Mouse (Mus musculus) neural tube, embryonic 15.5 days (tissue): ENCODE data around the gene Armc2. TPM values are rescaled to one million over a fixed set of nuclear protein-coding genes. Genes with fewer than 3 reads are reported as not detected.

Experiments
- ATAC-seq: fragments of 200-750 bp; cut with Nextera tagmentation; 2 replicates; pipeline ENCODE4 v1.8.0; 2017; ENCODE audit warnings: mild to moderate bottlenecking, moderate TSS enrichment, moderate library complexity; ENCODE audit not compliant: low FRiP score
- H3K27ac ChIP-seq: fragments of 300-500 bp; sonication (generic); replicated peaks from 2 replicates; pipeline ENCODE4 v1.5.1; 2015; ENCODE audit warnings: mild to moderate bottlenecking, inconsistent platforms
- H3K27me3 ChIP-seq: fragments of 300-500 bp; sonication (generic); replicated peaks from 2 replicates; pipeline ENCODE4 v1.6.1; 2015; ENCODE audit warnings: inconsistent platforms
- H3K36me3 ChIP-seq: fragments of 300-500 bp; sonication (generic); 2 replicates; pipeline ENCODE4 v1.6.1; 2015; ENCODE audit warnings: inconsistent platforms
- H3K4me1 ChIP-seq: fragments of 300-500 bp; sonication (generic); 2 replicates; pipeline ENCODE4 v1.6.1; 2015; ENCODE audit warnings: inconsistent platforms
- H3K4me2 ChIP-seq: fragments of 300-500 bp; sonication (generic); 2 replicates; pipeline ENCODE4 v1.6.1; 2015; ENCODE audit warnings: inconsistent platforms, mild to moderate bottlenecking, moderate library complexity
- H3K4me3 ChIP-seq: fragments of 300-500 bp; sonication (generic); replicated peaks from 2 replicates; pipeline ENCODE4 v1.5.1; 2015; ENCODE audit warnings: mild to moderate bottlenecking, inconsistent platforms
- H3K9ac ChIP-seq: fragments of 300-500 bp; sonication (generic); replicated peaks from 2 replicates; pipeline ENCODE4 v1.6.1; 2015; ENCODE audit warnings: mild to moderate bottlenecking, inconsistent platforms
- H3K9me3 ChIP-seq: fragments of 300-500 bp; sonication (generic); replicated peaks from 2 replicates; pipeline ENCODE4 v1.6.1; 2016; ENCODE audit warnings: inconsistent platforms
- WGBS: fragments of 180-500 bp; shearing (Covaris S2); methylation state at CpG from one replicate; pipeline ENCODE4 v1.1.7; 2015; ENCODE audit warnings: mixed read lengths; 5-methylcytosine and 5-hydroxymethylcytosine counted together
- polyA plus RNA-seq: library from polyadenylated mRNA; unstranded; fragments of >200 nt; fragmentation: Nextera tagmentation; extraction: Ambion mirVana; gene quantifications from 2 replicates; pipeline ENCODE4 v1.2.1, GENCODE M21; 2015

Armc2 gene
- 7.1 and 10.2 TPM in 2 replicates for polyA plus RNA-seq

GRCm38 (mm10) chr10:42018016-42018949 lies at the start of gene Armc2:
TSS of gene Armc2 (minus strand) at chr10:42018442.
- H3K4me1 ChIP-seq = peaks cover 2% of the 10 kb centered on the region; the same call in 1 of the 2 replicates
- H3K4me3 ChIP-seq = peak within 1 kb of the TSS; percentile 59
- peak within 1 kb of the TSS; percentile 75 for H3K4me2 ChIP-seq
- 0 out of 2 replicates have a peak, but pooled peaks cover 6% of the 10 kb centered on the region for H3K27me3 ChIP-seq
- peak within 1 kb of the TSS; percentile 56 for H3K9ac ChIP-seq
- no peaks in the 10 kb centered on the region for H3K36me3 ChIP-seq
- peak within 1 kb of the TSS; percentile 30 for H3K27ac ChIP-seq
- ATAC-seq = peak; percentile 99
- WGBS = 3% methylated on average over 57 of the region's 58 CpGs
- no peaks in the 10 kb centered on the region for H3K9me3 ChIP-seq

GRCm38 (mm10) chr10:42064446-42064845 lies 46.2 kb upstream of the Armc2 start:
- H3K36me3 ChIP-seq = no peaks in the 10 kb centered on the region
- ATAC-seq = no peak
- no peak overlapping the region for H3K9ac ChIP-seq
- H3K4me3 ChIP-seq = no peak overlapping the region
- no peak overlapping the region for H3K27ac ChIP-seq
- WGBS = 43% methylated on average over 5 of the region's 5 CpGs
- no peaks in the 10 kb centered on the region for H3K27me3 ChIP-seq
- H3K4me1 ChIP-seq = no peaks in the 10 kb centered on the region
- H3K4me2 ChIP-seq = no peak overlapping the region
- no peaks in the 10 kb centered on the region for H3K9me3 ChIP-seq

- no peak for ATAC-seq
- Histone ChIP-seq H3K27ac (no peak overlapping the region), H3K36me3 (no peaks in the 10 kb centered on the region), H3K9ac (no peak overlapping the region), H3K4me2 (no peak overlapping the region), H3K27me3 (no peaks in the 10 kb centered on the region), H3K4me3 (no peak overlapping the region), H3K9me3 (no peaks in the 10 kb centered on the region), H3K4me1 (peaks cover 7% of the 10 kb centered on the region; the same call in 1 of the 2 replicates)
- 98% methylated on average over 8 of the region's 8 CpGs for WGBS
Observed at GRCm38 (mm10) chr10:42059522-42059921, 41.3 kb upstream of the Armc2 start.

DNA sequence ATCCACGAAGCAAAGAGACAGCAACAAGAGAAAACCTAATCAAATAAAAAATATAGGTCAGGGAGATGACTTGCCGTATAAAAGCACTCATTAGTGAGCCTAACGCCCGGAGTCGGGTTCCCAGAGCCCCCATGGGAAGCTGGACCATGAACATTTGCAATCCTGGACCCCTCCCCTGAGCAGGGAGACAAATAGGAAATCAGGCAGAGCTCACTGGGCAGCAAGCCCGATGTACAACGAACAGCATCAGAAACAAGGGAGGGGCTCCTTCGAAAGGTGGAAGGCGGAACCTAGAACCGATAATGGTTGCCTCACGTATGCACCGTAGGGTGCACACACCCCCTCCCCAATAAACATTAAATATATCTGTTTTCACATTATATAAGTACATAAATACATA lies 39.5 kb upstream of the Armc2 start:
- H3K4me1 ChIP-seq = peaks cover 7% of the 10 kb centered on the region; the same call in 1 of the 2 replicates
- no peak overlapping the region for H3K4me3 ChIP-seq
- no peak for ATAC-seq
- no peaks in the 10 kb centered on the region for H3K27me3 ChIP-seq
- H3K9ac ChIP-seq = no peak overlapping the region
- no peaks in the 10 kb centered on the region for H3K36me3 ChIP-seq
- no peak overlapping the region for H3K27ac ChIP-seq
- peak overlapping the region; percentile 11; the same call in 1 of the 2 replicates for H3K4me2 ChIP-seq
- WGBS = 73% methylated on average over 12 of the region's 12 CpGs
- no peaks in the 10 kb centered on the region for H3K9me3 ChIP-seq

DNA sequence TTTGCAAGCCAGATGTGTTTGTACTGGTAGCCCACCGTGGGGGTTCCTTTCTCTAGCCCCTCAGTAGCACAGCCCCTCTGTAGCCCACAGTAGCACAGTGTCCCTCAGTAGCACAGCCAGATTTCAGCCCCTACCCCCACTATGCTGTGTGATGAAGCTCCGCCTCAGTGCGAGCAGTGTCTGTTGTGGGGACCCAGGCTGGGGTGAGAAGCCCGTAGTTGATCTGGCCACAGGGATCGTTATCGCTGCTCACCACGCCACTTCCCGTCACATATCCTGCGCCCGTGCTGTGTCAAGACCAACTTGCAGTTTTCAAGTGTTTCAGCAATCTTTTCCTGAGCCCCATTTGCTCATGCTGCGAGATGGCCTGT lies 39.0 kb upstream of the Armc2 start:
- Histone ChIP-seq H3K36me3 (no peaks in the 10 kb centered on the region), H3K9me3 (no peaks in the 10 kb centered on the region), H3K27me3 (no peaks in the 10 kb centered on the region), H3K4me2 (peak overlapping the region; percentile 11; the same call in 1 of the 2 replicates), H3K4me3 (no peak overlapping the region), H3K27ac (no peak overlapping the region), H3K9ac (no peak overlapping the region), H3K4me1 (peaks cover 7% of the 10 kb centered on the region; the same call in 1 of the 2 replicates)
- WGBS = 61% methylated on average over 11 of the region's 11 CpGs
- ATAC-seq = no peak

GRCm38 (mm10) chr10:42056486-42057230 lies 38.4 kb upstream of the Armc2 start:
- Histone ChIP-seq H3K9ac (no peak overlapping the region), H3K36me3 (no peaks in the 10 kb centered on the region), H3K4me1 (peaks cover 7% of the 10 kb centered on the region; the same call in 1 of the 2 replicates), H3K9me3 (no peaks in the 10 kb centered on the region), H3K4me2 (no peak overlapping the region), H3K27me3 (no peaks in the 10 kb centered on the region), H3K4me3 (no peak overlapping the region), H3K27ac (no peak overlapping the region)
- WGBS = 86% methylated on average over 18 of the region's 18 CpGs
- ATAC-seq = no peak

DNA sequence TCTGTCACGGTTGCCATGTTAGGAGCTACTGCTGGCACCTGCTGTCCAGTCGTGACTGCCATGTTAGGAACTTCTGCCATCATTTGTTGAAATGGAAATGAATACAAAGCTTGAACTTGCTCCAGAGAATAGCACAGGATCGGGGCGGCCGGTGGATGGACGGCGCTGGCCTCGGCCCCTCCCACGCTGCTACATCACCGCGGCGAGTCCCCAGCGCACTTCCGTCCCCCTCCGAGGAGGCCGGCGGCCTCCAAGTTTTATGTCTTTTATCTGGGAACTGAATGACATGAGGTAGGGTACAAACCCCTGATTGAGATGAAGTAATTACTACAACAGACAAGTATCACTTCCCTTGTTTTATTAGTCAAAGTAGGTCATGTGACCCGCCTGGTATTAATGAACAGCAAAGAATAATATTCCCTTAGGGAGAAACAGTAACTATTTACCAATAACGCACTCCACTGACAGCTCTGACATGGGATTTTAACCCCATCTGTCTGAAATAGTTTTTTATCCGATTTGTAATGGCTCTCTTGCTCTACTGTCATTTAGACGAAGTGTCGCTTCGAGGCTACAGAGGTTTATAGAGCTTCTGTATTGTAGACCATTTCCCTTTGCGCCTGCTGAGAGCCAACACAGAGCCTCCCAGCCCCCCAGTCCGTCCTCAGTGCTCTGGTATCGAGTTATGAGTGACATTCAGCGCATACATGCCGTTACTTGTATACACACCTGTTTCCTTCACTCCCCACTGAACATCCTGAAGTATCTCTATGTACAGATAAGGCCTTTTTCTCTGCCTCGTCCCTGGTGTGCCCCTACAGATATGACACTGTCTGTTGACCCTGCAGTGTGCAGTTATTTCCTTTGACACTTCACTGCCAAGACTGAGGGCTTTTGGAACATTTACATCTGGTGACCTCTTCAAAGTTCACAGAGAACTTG lies 37.3 kb upstream of the Armc2 start:
- 46% methylated on average over 28 of the region's 29 CpGs for WGBS
- Histone ChIP-seq H3K9ac (no peak overlapping the region), H3K4me1 (peaks cover 7% of the 10 kb centered on the region; the same call in 1 of the 2 replicates), H3K27ac (no peak overlapping the region), H3K4me3 (no peak overlapping the region; the same call in 1 of the 2 replicates), H3K27me3 (no peaks in the 10 kb centered on the region), H3K36me3 (no peaks in the 10 kb centered on the region), H3K9me3 (no peaks in the 10 kb centered on the region), H3K4me2 (peak overlapping the region; percentile 46)
- peak; percentile 74 for ATAC-seq

- H3K9ac ChIP-seq = no peak overlapping the region
- no peak overlapping the region for H3K4me3 ChIP-seq
- no peaks in the 10 kb centered on the region for H3K36me3 ChIP-seq
- H3K27me3 ChIP-seq = no peaks in the 10 kb centered on the region
- no peak overlapping the region for H3K4me2 ChIP-seq
- H3K9me3 ChIP-seq = 0 out of 2 replicates have a peak, but pooled peaks cover 3% of the 10 kb centered on the region
- H3K27ac ChIP-seq = no peak overlapping the region
- 93% methylated on average over 6 of the region's 6 CpGs for WGBS
- H3K4me1 ChIP-seq = peaks cover 7% of the 10 kb centered on the region; the same call in 1 of the 2 replicates
- no peak for ATAC-seq
Observed at GRCm38 (mm10) chr10:42051069-42051468, 32.8 kb upstream of the Armc2 start.

DNA sequence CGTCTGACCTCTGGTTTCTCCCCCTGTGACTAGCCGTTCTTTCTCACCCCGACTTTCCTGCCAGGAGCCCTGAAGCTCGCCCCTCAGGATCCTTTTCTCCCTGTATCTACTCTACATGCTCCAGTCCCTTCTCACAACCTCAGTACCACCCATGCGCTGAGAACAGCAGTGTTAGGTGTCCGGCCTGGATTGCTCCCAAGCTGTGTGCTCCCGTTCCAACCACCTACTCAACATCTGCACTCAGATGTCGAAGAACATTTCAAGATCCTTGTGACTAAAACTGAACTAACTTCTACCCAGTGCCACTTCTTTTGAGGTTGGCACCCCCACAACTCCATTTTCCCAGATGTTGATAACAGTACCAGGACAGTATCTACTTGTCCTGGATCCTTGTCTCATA lies 30.4 kb upstream of the Armc2 start:
- H3K27ac ChIP-seq = no peak overlapping the region
- no peaks in the 10 kb centered on the region for H3K27me3 ChIP-seq
- no peaks in the 10 kb centered on the region for H3K36me3 ChIP-seq
- no peak overlapping the region for H3K4me3 ChIP-seq
- no peak for ATAC-seq
- H3K9ac ChIP-seq = no peak overlapping the region
- WGBS = 86% methylated on average over 8 of the region's 8 CpGs
- 0 out of 2 replicates have a peak, but pooled peaks cover 3% of the 10 kb centered on the region for H3K9me3 ChIP-seq
- no peaks in the 10 kb centered on the region for H3K4me1 ChIP-seq
- no peak overlapping the region for H3K4me2 ChIP-seq

- H3K27ac ChIP-seq = no peak overlapping the region
- no peak overlapping the region for H3K9ac ChIP-seq
- no peak overlapping the region for H3K4me2 ChIP-seq
- no peaks in the 10 kb centered on the region for H3K27me3 ChIP-seq
- H3K36me3 ChIP-seq = no peaks in the 10 kb centered on the region
- H3K4me1 ChIP-seq = no peaks in the 10 kb centered on the region
- WGBS = 78% methylated on average over 10 of the region's 10 CpGs
- no peak for ATAC-seq
- 0 out of 2 replicates have a peak, but pooled peaks cover 3% of the 10 kb centered on the region for H3K9me3 ChIP-seq
- H3K4me3 ChIP-seq = no peak overlapping the region
Observed at GRCm38 (mm10) chr10:42044574-42044973, 26.3 kb upstream of the Armc2 start.

DNA sequence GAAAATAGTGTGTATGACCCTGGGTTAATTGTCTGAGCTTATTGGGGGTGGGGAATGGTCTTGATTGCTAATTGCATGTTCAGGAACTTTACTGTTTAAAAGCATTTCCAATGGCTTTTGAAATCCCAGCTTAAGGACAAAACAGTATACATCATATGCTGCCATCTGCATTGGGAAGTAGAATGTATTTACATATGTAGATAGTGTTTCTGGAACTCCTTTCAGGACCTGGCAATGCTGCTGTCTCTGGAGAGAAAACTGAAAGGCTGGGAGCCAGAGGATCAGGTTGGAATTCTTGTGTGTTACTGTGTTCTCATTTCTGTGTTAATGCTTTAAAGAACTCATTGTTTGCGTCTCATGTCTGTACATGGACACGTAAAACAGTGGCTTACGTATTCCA lies 25.1 kb upstream of the Armc2 start:
- Histone ChIP-seq H3K4me3 (no peak overlapping the region), H3K9me3 (0 out of 2 replicates have a peak, but pooled peaks cover 3% of the 10 kb centered on the region), H3K4me2 (no peak overlapping the region), H3K36me3 (no peaks in the 10 kb centered on the region), H3K27me3 (no peaks in the 10 kb centered on the region), H3K27ac (no peak overlapping the region), H3K4me1 (no peaks in the 10 kb centered on the region), H3K9ac (no peak overlapping the region)
- ATAC-seq = no peak
- 90% methylated on average over 3 of the region's 3 CpGs for WGBS
